Mouse (Mus musculus): Measurements from ENCODE around the gene Ppm1n.

Ppm1n gene

GRCm38 (mm10) chr7:19307739-19308453 lies 28.0 kb upstream of the Ppm1n start:
- peak; percentile 83 for DNase-seq (ENCODE audit: low read depth, low spot score)

- DNase-seq (ENCODE audit: low read depth, low spot score): peak; percentile 63
These were observed 27.2 kb upstream of the Ppm1n start for GRCm38 (mm10) chr7:19306819-19307738.

GRCm38 (mm10) chr7:19305796-19306765 lies 26.2 kb upstream of the Ppm1n start:
- DNase-seq (ENCODE audit: low read depth, low spot score): peak; percentile 51

- peak; percentile 60 for DNase-seq (ENCODE audit: low read depth, low spot score)
These were observed 25.5 kb upstream of the Ppm1n start for GRCm38 (mm10) chr7:19305413-19305735.

GRCm38 (mm10) chr7:19304501-19305412 lies 24.9 kb upstream of the Ppm1n start:
- peak; percentile 66 for DNase-seq (ENCODE audit: low read depth, low spot score)

GRCm38 (mm10) chr7:19303770-19304169 lies 23.9 kb upstream of the Ppm1n start:
- peak; percentile 91 for DNase-seq (ENCODE audit: low read depth, low spot score)

- DNase-seq (ENCODE audit: low read depth, low spot score): peak; percentile 71
These were observed 23.1 kb upstream of the Ppm1n start for GRCm38 (mm10) chr7:19303046-19303305.

- peak; percentile 71 for DNase-seq (ENCODE audit: low read depth, low spot score)
These were observed 22.6 kb upstream of the Ppm1n start for GRCm38 (mm10) chr7:19302264-19303045.

GRCm38 (mm10) chr7:19301461-19302263 lies 21.8 kb upstream of the Ppm1n start:
- DNase-seq (ENCODE audit: low read depth, low spot score): peak; percentile 54

GRCm38 (mm10) chr7:19300501-19301421 lies 20.9 kb upstream of the Ppm1n start:
- peak; percentile 93 for DNase-seq (ENCODE audit: low read depth, low spot score)

GRCm38 (mm10) chr7:19299194-19299593 lies 19.3 kb upstream of the Ppm1n start:
- DNase-seq (ENCODE audit: low read depth, low spot score): peak; percentile 76

- no peak for DNase-seq (ENCODE audit: low read depth, low spot score)
These were observed 17.9 kb upstream of the Ppm1n start for GRCm38 (mm10) chr7:19297794-19298193.

- peak; percentile 47 for DNase-seq (ENCODE audit: low read depth, low spot score)
These were observed 17.2 kb upstream of the Ppm1n start for GRCm38 (mm10) chr7:19297034-19297433.

- peak; percentile 94 for DNase-seq (ENCODE audit: low read depth, low spot score)
These were observed 15.8 kb upstream of the Ppm1n start for GRCm38 (mm10) chr7:19295503-19296185.

- DNase-seq (ENCODE audit: low read depth, low spot score): no peak
These were observed 11.2 kb upstream of the Ppm1n start for GRCm38 (mm10) chr7:19290969-19291596.

- DNase-seq (ENCODE audit: low read depth, low spot score): peak; percentile 80
These were observed 4.9 kb upstream of the Ppm1n start for GRCm38 (mm10) chr7:19284763-19285162.

GRCm38 (mm10) chr7:19283406-19283804 lies 3.5 kb upstream of the Ppm1n start:
- no peak for DNase-seq (ENCODE audit: low read depth, low spot score)
